Mouse (Mus musculus): ENCODE data around the gene Gpr137b.
"Not testable (repeated sequence)": the region's sequence is repeated elsewhere in the genome, so short reads cannot be mapped to it uniquely, and the experiment has no call there.

Gene Gpr137b

DNA sequence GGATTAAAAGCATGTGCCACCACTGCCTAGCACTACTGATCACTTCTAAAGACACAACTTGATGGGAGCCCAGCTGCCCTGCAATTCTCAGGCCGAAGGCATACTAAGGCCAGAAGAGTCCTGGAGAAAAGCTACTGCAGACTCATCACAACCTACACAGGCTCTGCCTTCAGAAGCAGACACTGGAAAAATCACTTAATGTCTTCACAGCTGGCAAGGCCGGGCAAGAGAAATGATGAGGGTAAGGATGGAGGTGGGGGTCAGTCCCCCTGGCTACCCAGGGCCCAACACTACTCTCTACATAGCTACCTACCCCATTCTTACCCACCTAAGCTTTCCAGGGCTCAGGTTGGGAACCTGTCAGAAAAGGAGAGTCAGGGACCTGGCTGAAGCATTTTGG lies 27.4 kb downstream of the Gpr137b start:
- in situ Hi-C loops (cut with MboI, MseI): not testable (repeated sequence)

DNA sequence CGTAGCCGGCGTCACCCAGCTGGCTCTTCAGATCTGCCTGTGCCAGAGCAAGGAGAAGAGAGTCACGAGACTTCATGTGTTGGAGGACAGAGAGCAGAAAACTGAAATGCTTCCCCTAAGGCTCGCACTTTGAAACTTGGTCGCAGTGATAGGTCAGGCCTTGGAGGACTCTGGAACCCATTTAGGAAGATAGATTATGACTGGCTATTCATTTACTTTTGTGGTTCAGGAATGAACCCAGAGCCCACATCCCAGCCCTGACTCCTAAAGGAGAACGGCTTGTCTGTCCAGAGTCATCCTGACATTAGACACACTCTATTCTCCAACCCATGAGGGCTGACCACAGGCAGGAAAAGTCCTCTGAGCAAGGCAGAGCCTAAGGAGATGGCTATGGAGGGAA lies 30.3 kb downstream of the Gpr137b start:
- in situ Hi-C loops (cut with MboI, MseI): loop anchor here (5.0 kb wide), 1 partner anchor 49 kb away; no protein-coding TSS in a partner anchor

DNA sequence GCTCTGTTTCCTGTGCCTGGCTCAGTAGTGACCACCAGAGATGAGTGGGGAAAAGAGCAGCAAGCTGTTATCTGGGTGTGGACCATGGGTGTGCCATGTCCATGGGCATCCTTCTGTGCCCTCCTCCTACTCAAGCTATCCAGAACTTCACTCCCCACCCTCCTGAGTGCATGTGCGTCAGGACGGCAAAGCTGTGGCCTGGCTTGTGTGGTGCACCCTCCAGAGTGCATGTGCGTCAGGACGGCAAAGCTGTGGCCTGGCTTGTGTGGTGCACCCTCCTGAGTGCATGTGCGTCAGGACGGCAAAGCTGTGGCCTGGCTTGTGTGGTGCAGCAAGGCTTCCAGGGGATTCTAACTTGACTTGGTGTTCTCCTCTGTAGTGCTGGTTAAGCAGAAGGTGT lies 31.6 kb downstream of the Gpr137b start:
- in situ Hi-C loops (cut with MboI, MseI): loop anchor here (5.0 kb wide), 1 partner anchor 50 kb away; no protein-coding TSS in a partner anchor

DNA sequence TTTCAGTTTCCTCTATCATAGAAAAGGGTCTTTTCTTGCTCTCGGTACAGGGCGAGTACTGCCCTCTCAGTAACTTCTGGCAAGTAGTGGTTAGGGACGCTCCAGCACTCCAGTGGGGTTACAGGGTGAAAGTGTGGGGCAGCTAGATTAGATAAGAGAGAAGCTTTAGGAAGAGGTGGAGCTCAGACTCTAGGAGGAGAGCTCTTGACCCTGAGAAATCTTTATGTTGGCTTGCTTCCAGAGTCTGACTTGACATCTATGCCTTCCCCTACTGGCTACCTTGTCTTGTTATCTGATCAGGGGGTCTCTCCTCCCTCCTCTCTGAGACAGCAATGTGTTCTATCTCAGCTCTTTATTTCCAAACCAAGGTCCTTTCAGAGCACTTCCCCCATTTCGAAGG lies 33.8 kb downstream of the Gpr137b start:
- in situ Hi-C loops (cut with MboI, MseI): loop anchor here (5.0 kb wide), 1 partner anchor 52 kb away; no protein-coding TSS in a partner anchor

DNA sequence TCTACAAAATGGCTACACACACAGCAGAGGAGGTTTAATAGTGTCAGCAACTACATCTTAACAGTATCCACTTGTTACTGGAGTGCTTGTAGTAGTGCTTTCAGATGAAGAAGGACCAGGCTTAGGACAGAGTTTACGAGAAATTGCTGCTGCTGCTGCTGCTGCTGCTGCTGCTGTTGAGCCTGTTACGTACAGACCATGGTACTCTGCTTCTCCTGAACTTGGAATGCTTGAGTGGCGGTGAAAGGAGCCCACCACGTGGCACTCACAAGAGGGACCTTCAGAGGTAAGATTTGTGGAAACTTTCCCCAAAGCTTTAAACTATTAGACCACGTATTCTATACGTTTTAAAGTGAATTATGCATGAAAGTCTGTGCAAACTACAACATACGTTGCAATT lies 35.2 kb downstream of the Gpr137b start:
- in situ Hi-C loops (cut with MboI, MseI): not testable (repeated sequence)

DNA sequence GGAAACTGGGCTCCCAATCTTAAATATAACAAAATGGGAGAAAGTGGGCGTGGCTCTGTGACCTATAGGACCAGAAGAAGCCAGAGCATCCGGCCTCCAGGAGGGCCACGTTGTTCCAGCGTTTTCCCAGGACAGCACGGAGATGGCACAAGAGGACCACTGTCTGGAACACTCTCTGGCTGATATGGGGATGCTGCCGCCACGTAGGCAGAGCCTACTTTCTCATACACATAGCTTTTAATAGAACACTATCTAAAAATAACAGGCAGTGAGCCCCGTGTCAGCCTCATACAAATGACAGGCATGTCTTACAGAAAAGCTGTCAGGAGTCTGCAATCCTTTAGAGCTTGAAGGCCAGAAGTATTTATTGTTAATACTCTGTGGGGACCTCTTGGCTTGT lies 35.7 kb downstream of the Gpr137b start:
- in situ Hi-C loops (cut with MboI, MseI): not testable (repeated sequence)

DNA sequence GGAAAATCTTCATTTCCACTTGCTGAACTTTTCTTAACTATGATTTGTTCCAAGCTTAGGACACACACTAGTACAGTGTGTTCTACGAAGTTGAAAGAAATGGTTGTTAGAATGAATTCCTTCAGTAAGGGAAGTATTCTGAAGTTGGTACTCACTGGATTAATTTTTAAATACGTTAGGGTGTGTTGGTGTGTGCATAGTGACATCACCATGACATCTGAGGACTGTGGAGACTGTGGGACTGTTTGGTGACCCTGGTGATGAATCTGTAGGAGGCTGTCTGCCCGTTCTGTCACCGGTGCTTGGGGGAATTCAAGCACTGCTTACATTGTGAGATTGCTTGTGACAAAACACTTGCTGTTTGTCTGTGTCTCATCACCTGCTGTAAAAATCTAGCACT lies 41.7 kb downstream of the Gpr137b start:
- in situ Hi-C loops (cut with MboI, MseI): not testable (repeated sequence)

DNA sequence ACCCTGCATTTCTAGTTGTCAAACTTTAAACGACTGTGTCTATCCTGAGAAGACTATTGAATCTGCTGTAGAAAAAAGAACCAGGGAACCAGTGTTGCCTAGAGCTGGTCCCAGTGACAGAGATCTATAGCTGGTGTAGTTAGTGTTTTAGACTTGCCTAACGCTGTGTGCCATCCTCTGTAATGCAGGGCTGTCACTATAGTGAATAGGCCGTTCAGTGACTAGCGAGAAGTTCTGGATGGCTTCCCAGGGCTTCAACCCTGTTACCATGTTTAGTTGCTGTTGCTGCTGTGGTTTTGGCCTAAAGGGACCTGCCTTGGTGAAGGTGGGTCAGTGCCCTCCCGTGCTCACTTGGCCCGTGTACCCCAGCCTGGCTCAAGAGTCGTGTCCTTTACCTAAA lies 43.1 kb downstream of the Gpr137b start:
- in situ Hi-C loops (cut with MboI, MseI): not testable (repeated sequence)

DNA sequence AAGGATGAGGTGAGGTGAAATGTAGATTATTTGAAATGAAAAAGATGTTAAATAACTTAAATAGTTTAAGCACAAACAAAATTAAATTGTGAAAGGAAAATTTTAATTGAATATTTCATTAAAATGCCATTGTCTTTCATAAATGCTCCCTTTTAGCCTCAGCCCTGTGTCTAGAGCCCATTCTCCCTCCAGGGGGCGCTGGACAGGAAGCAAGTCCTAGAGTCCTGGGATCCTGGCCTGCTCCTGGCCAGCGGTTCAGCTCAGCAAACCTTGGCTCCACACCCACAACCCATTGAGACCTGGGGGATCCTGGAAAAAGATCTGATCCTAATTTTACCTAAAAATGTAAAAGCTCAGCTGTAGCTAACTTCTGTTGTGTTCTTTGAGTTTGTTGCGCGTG lies 44.5 kb downstream of the Gpr137b start:
- in situ Hi-C loops (cut with MboI, MseI): no loop called here

DNA sequence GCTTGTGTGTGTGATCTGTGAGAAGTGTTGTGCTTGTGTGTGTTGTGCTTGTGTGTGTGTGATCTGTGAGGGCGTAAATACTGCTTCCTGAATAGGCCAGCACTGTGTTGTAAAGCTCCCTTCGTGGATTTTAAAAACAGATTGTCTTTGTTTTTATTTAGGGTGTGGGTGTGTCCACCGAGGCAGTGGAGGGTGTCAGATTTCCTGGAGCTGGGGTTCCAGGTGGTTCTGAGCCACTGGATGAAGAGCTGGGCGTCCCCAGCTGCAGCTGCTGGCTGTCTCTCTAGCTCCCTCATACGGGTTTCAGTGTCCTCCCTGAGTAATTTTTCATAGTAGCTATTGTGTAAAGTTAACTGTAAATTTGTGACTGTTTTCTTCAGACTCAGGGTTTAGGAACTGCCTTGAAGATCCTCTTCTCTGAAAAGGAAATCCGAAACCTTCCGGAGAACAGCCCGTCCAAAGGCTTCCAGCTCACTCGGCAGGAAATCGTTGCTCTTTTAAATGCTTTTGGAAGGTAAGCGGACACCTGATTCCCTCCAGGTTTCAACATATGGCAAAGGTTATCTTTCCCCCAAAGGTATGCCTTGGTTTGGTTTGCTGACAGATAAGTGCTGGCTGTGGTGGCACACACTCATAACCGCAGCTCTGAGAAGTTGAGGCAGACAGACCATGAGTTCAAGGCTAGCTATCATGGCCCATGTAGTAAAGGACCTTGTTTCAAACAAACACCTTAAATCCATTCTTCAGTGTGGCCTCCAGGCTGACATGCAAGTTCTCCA lies 46.0 kb downstream of the Gpr137b start:
- in situ Hi-C loops (cut with MboI, MseI): not testable (repeated sequence)

DNA sequence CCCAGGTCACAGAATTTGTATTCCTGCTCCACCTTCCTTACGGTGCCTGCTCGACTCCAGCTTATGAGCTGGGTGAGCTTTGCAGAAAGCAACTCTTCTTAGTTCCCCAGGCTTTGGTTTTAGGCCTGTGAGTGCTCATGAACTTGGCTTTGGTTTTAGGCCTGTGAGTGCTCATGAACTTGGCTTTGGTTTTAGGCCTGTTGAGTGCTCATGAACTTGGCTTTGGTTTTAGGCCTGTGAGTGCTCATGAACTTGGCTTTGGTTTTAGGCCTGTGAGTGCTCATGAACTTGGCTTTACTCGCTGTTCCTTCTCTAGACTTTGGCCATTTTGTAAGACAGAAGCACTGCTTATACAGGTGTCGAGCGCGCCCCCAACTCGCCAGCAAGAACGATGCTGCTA lies 56.5 kb downstream of the Gpr137b start:
- in situ Hi-C loops (cut with MboI, MseI): not testable (repeated sequence)

DNA sequence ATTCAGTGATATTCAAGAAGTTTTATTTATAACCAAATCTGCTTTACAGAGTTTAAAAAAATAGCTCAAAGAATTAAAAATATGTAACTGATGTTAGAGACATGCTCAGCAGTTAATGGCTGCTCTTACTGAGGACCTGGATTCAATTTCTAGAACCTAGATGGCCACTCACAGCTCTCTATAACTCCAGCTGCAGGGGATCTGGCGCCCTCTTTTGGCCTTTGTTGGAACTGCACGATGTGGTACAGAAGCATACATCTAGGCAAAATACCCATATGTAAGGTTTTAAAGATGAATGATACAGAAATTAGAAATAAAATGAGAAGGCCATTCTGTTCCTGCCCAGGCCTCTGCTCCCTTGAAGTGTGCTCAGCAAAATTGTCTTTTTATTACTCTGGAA lies 64.9 kb downstream of the Gpr137b start:
- in situ Hi-C loops (cut with MboI, MseI): no loop called here

Data from T-helper 2 cell (primary cell).